Mouse (Mus musculus): ENCODE data around the gene Sv2a.

The Sv2a gene

GRCm38 (mm10) chr3:96180727-96181477 is at the start of gene Sv2a:
Gene Sv2a, plus strand, starts transcription at chr3:96181151.
- DNase-seq = peak; percentile 66

- DNase-seq = no peak
Observed at GRCm38 (mm10) chr3:96132478-96132877, 48.5 kb upstream of the Sv2a start.

GRCm38 (mm10) chr3:96133327-96133905 is 47.5 kb upstream of the Sv2a start:
- peak; percentile 9 for DNase-seq

GRCm38 (mm10) chr3:96135011-96135410 is 45.9 kb upstream of the Sv2a start:
- no peak for DNase-seq

GRCm38 (mm10) chr3:96147950-96148349 is 33.0 kb upstream of the Sv2a start:
- DNase-seq = peak; percentile 80

GRCm38 (mm10) chr3:96151836-96152235 is 29.1 kb upstream of the Sv2a start:
- no peak for DNase-seq

- no peak for DNase-seq
Observed at GRCm38 (mm10) chr3:96152611-96153010, 28.3 kb upstream of the Sv2a start.

GRCm38 (mm10) chr3:96155501-96155900 is 25.4 kb upstream of the Sv2a start:
- DNase-seq = no peak

GRCm38 (mm10) chr3:96159820-96160219 is 21.1 kb upstream of the Sv2a start:
- DNase-seq = no peak

- peak; percentile 80 for DNase-seq
Observed at GRCm38 (mm10) chr3:96160222-96160802, 20.6 kb upstream of the Sv2a start.

GRCm38 (mm10) chr3:96160803-96161516 is 20.0 kb upstream of the Sv2a start:
- peak; percentile 70 for DNase-seq

GRCm38 (mm10) chr3:96161869-96162840 is 18.8 kb upstream of the Sv2a start, which contains the start of gene Mtmr11:
Gene Mtmr11, plus strand, starts transcription at chr3:96162004.
- peak; percentile 61 for DNase-seq

GRCm38 (mm10) chr3:96163040-96163439 is 17.9 kb upstream of the Sv2a start:
- no peak for DNase-seq

GRCm38 (mm10) chr3:96168466-96169158 is 12.3 kb upstream of the Sv2a start:
- DNase-seq = peak; percentile 48

GRCm38 (mm10) chr3:96170276-96170675 is 10.7 kb upstream of the Sv2a start:
- no peak for DNase-seq

GRCm38 (mm10) chr3:96170976-96171545 is 9.9 kb upstream of the Sv2a start:
- no peak for DNase-seq

GRCm38 (mm10) chr3:96171583-96172196 is 9.3 kb upstream of the Sv2a start:
- DNase-seq = no peak

GRCm38 (mm10) chr3:96172197-96173178 is 8.5 kb upstream of the Sv2a start, which contains the start of gene Sf3b4:
Gene Sf3b4, plus strand, starts transcription at chr3:96172332.
- DNase-seq = peak; percentile 90

- no peak for DNase-seq
Observed at GRCm38 (mm10) chr3:96173185-96173584, 7.8 kb upstream of the Sv2a start.

Measured in lung, postnatal 10 days (tissue).